Mouse (Mus musculus): ENCODE results near the gene Rps12-ps3. TPM values are rescaled to one million over a fixed set of nuclear protein-coding genes. Genes with fewer than 3 reads are reported as not detected.

Gene Rps12-ps3
- polyA plus RNA-seq, 1 experiment, result 4,176 TPM

DNA sequence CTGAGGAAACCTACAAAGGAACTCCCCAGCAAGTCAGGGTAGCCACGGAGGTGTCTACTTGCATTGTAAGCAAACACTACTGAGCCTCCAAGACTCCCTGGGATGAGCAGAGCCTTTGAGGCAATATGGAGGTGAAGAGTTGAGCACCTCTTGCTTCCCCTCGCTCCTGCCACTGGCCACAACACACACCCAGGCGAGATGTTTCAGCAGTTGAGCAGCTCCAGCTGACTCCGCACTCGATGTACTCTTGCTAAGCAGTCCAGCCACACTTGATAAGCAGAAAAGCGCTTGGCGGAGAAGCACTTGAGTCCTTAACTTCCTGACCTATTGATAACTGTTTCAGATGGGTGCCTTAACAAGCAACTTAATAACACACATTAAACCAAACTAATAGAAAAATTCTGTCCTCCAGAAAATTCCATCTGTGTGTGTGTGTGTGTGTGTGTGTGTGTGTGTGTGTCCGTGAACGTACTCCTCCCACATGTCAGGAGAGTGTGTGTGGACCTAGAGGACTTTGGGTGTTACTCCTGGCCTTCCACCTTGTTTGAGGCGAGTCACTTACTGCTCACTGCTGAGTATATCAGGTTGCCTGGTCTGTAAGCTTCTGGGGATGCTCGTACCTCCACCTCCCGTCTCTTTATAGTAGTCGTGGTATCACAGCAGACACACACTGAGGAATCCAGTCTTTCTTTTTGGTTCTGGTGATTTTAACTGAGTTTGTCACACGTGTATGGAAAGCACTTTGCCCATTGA lies 34.9 kb downstream of the Rps12-ps3 start:
- no peak overlapping the region for H3K27ac ChIP-seq (ENCODE audit: insufficient read depth, low read length)
- H3K4me3 ChIP-seq (ENCODE audit: extremely low read depth, insufficient read depth, insufficient read length), result no peak overlapping the region
- no peaks in the 10 kb centered on the region for H3K4me1 ChIP-seq (ENCODE audit: control insufficient read depth, insufficient read depth, insufficient read length)
- H3K36me3 ChIP-seq (ENCODE audit: control insufficient read depth, insufficient read depth, low read length), result no peaks in the 10 kb centered on the region
- no peak for TF ChIP-seq CTCF (IDR thresholded peaks at IDR 0.05; ENCODE audit: extremely low read depth, insufficient read depth, insufficient read length, insufficient replicate concordance)
- no peak for TF ChIP-seq POLR2A (IDR thresholded peaks at IDR 0.05; ENCODE audit: low read depth, low read length)
- H3K27me3 ChIP-seq (ENCODE audit: control insufficient read depth, insufficient read depth, low read length), result 0 out of 2 replicates have a peak, but pooled peaks cover 2% of the 10 kb centered on the region
- no peak for DNase-seq (ENCODE audit: low read depth in 1 of 2, low spot score in 2 of 2)
- WGBS, result 81% methylated on average over 14 of the region's 14 CpGs

DNA sequence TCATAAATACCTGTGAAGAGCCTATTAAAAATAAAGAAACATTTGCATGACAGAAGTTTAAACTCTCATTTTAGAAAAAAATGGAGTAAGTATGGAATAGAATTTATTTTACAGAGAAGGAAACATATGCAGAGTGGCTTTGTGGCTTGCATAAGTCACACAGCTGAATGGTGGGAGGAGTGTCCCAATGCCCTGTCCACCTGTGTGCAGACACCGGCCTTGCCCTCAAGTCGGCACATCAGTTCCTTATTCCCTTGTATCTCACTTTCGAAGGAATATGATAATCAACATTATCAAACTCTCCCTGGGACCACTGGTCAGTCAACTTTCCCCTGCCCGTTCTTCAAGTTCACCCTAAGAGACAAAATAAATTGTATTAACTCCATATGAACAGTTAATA lies 35.8 kb downstream of the Rps12-ps3 start:
- Histone ChIP-seq H3K4me3 (ENCODE audit: extremely low read depth, insufficient read depth, insufficient read length) (no peak overlapping the region), H3K4me1 (ENCODE audit: control insufficient read depth, insufficient read depth, insufficient read length) (no peaks in the 10 kb centered on the region), H3K36me3 (ENCODE audit: control insufficient read depth, insufficient read depth, low read length) (no peaks in the 10 kb centered on the region), H3K27me3 (ENCODE audit: control insufficient read depth, insufficient read depth, low read length) (0 out of 2 replicates have a peak, but pooled peaks cover 2% of the 10 kb centered on the region), H3K27ac (ENCODE audit: insufficient read depth, low read length) (no peak overlapping the region)
- 80% methylated on average over 4 of the region's 4 CpGs for WGBS
- TF ChIP-seq CTCF (IDR thresholded peaks at IDR 0.05; ENCODE audit: extremely low read depth, insufficient read depth, insufficient read length, insufficient replicate concordance), result no peak
- no peak for TF ChIP-seq POLR2A (IDR thresholded peaks at IDR 0.05; ENCODE audit: low read depth, low read length)
- DNase-seq (ENCODE audit: low read depth in 1 of 2, low spot score in 2 of 2), result no peak

DNA sequence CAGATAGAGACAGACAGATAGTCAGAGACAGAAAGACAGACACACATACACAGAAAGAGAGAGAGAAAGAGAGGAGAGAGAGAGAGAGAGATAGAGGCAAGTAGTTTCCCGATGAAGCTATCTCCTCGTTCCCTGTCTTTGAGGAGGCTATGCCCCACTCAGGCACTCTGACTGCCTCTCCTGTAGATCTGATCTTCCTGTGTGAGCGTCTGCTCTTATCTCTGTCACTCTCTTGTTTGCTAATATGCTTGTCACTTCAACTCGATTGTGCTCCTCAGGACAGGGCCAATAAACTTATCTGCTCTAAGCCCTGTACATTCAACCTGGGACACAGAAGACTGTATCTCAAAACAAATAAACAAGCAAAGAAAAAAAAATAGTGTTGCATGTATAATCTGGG lies 37.1 kb downstream of the Rps12-ps3 start:
- WGBS, result 68% methylated on average over 4 of the region's 4 CpGs
- Histone ChIP-seq H3K36me3 (ENCODE audit: control insufficient read depth, insufficient read depth, low read length) (no peaks in the 10 kb centered on the region), H3K4me3 (ENCODE audit: extremely low read depth, insufficient read depth, insufficient read length) (no peak overlapping the region), H3K27ac (ENCODE audit: insufficient read depth, low read length) (no peak overlapping the region), H3K4me1 (ENCODE audit: control insufficient read depth, insufficient read depth, insufficient read length) (no peaks in the 10 kb centered on the region), H3K27me3 (ENCODE audit: control insufficient read depth, insufficient read depth, low read length) (0 out of 2 replicates have a peak, but pooled peaks cover 2% of the 10 kb centered on the region)
- no peak for DNase-seq (ENCODE audit: low read depth in 1 of 2, low spot score in 2 of 2)
- TF ChIP-seq POLR2A (IDR thresholded peaks at IDR 0.05; ENCODE audit: low read depth, low read length), result no peak
- TF ChIP-seq CTCF (IDR thresholded peaks at IDR 0.05; ENCODE audit: extremely low read depth, insufficient read depth, insufficient read length, insufficient replicate concordance), result no peak

DNA sequence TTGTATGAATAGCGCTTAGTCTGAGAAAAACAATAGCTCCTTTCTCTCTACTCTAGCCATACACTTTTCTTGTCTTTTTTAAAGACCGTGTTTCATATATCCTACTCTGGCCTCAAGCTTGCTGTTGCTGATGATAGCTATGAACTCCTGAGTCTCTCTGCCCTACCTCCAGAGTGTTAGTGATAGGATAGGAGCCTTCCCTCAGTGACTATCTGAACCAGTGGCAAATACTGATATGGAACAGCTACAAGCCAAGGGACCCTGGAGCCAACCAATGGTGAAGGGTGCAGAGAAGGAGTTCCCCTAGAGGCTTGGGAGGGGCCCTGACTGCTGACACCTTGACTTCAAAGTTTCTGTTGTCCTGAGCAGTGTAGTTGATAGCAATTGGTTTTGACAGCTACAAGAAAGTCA lies 38.4 kb downstream of the Rps12-ps3 start:
- Histone ChIP-seq H3K27ac (ENCODE audit: insufficient read depth, low read length) (no peak overlapping the region), H3K36me3 (ENCODE audit: control insufficient read depth, insufficient read depth, low read length) (no peaks in the 10 kb centered on the region), H3K4me1 (ENCODE audit: control insufficient read depth, insufficient read depth, insufficient read length) (no peaks in the 10 kb centered on the region), H3K27me3 (ENCODE audit: control insufficient read depth, insufficient read depth, low read length) (no peaks in the 10 kb centered on the region), H3K4me3 (ENCODE audit: extremely low read depth, insufficient read depth, insufficient read length) (no peak overlapping the region)
- WGBS, result 75% methylated on average over 2 of the region's 2 CpGs
- no peak for DNase-seq (ENCODE audit: low read depth in 1 of 2, low spot score in 2 of 2)
- TF ChIP-seq POLR2A (IDR thresholded peaks at IDR 0.05; ENCODE audit: low read depth, low read length) (no peak), CTCF (IDR thresholded peaks at IDR 0.05; ENCODE audit: extremely low read depth, insufficient read depth, insufficient read length, insufficient replicate concordance) (no peak)

DNA sequence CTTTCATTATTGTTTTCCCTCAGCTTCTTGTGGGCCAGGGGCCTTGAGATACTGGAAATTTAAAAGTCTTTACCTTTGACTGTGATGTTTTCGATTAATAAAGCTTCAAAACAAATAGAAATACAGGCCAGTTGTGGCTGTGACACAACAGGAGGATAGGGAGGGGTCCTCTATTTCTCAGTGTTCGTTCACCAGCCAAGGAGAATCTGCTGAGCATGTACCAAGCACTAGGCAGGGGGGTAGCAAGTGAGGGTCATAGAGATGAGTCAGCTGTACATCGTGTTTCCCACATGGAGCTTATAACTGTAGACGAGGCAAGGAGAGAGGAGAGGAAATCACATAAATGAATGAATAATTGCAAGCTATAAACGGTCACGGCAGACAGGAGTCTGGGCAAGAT lies 40.6 kb downstream of the Rps12-ps3 start:
- Histone ChIP-seq H3K36me3 (ENCODE audit: control insufficient read depth, insufficient read depth, low read length) (no peaks in the 10 kb centered on the region), H3K4me1 (ENCODE audit: control insufficient read depth, insufficient read depth, insufficient read length) (no peaks in the 10 kb centered on the region), H3K4me3 (ENCODE audit: extremely low read depth, insufficient read depth, insufficient read length) (no peak overlapping the region), H3K27ac (ENCODE audit: insufficient read depth, low read length) (no peak overlapping the region), H3K27me3 (ENCODE audit: control insufficient read depth, insufficient read depth, low read length) (no peaks in the 10 kb centered on the region)
- WGBS, result 88% methylated on average over 6 of the region's 6 CpGs
- TF ChIP-seq POLR2A (IDR thresholded peaks at IDR 0.05; ENCODE audit: low read depth, low read length), result no peak
- no peak for TF ChIP-seq CTCF (IDR thresholded peaks at IDR 0.05; ENCODE audit: extremely low read depth, insufficient read depth, insufficient read length, insufficient replicate concordance)
- no peak for DNase-seq (ENCODE audit: low read depth in 1 of 2, low spot score in 2 of 2)

DNA sequence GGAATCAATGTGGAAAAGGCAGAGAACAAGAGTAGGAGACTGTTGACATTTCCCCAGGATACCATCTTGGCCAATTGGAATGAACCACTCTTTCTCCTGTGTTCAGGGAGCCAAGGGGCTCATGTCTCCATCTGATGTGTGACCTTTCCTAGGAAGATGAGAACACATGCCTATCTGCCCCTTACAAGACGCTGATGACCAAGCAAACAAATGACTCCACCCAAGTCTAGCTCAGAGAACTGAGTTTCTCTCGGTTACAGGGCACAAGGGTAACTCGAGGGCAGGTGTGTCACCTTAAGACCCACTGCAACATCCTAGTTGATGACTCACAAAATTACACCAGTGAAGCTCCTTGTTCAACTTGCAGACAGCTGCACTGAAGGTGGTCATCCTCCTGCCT lies 41.6 kb downstream of the Rps12-ps3 start:
- Histone ChIP-seq H3K4me1 (ENCODE audit: control insufficient read depth, insufficient read depth, insufficient read length) (no peaks in the 10 kb centered on the region), H3K36me3 (ENCODE audit: control insufficient read depth, insufficient read depth, low read length) (no peaks in the 10 kb centered on the region), H3K27ac (ENCODE audit: insufficient read depth, low read length) (no peak overlapping the region), H3K27me3 (ENCODE audit: control insufficient read depth, insufficient read depth, low read length) (no peaks in the 10 kb centered on the region), H3K4me3 (ENCODE audit: extremely low read depth, insufficient read depth, insufficient read length) (no peak overlapping the region)
- 78% methylated on average over 3 of the region's 3 CpGs for WGBS
- TF ChIP-seq POLR2A (IDR thresholded peaks at IDR 0.05; ENCODE audit: low read depth, low read length) (no peak), CTCF (IDR thresholded peaks at IDR 0.05; ENCODE audit: extremely low read depth, insufficient read depth, insufficient read length, insufficient replicate concordance) (no peak)
- no peak for DNase-seq (ENCODE audit: low read depth in 1 of 2, low spot score in 2 of 2)

DNA sequence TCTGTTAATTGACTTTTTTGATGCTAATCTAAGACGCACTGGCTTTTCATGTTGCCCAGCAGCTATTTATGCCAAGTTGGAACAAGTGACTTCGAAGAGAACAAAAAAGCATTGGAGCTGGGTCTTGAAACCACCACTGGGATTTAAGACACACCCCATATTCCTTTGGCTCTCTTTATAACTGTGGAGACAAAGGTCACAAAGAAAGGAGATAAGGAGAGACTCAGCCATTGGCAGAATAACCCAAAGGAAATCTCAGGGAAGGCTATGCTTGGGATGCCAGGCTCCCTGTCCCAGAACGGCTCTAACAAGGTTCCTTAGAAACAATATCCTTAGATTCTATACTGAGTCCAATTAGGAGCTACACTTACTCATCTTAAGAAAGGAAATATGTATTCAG lies 44.6 kb downstream of the Rps12-ps3 start:
- Histone ChIP-seq H3K27ac (ENCODE audit: insufficient read depth, low read length) (no peak overlapping the region), H3K36me3 (ENCODE audit: control insufficient read depth, insufficient read depth, low read length) (no peaks in the 10 kb centered on the region), H3K4me1 (ENCODE audit: control insufficient read depth, insufficient read depth, insufficient read length) (no peaks in the 10 kb centered on the region), H3K27me3 (ENCODE audit: control insufficient read depth, insufficient read depth, low read length) (no peaks in the 10 kb centered on the region), H3K4me3 (ENCODE audit: extremely low read depth, insufficient read depth, insufficient read length) (no peak overlapping the region)
- TF ChIP-seq CTCF (IDR thresholded peaks at IDR 0.05; ENCODE audit: extremely low read depth, insufficient read depth, insufficient read length, insufficient replicate concordance), result no peak
- TF ChIP-seq POLR2A (IDR thresholded peaks at IDR 0.05; ENCODE audit: low read depth, low read length), result no peak
- DNase-seq (ENCODE audit: low read depth in 1 of 2, low spot score in 2 of 2), result no peak
- 93% methylated on average over 3 of the region's 3 CpGs for whole genome bisulfite sequencing

Data from spleen, adult 2 months (tissue).